Comparison of ENCODE assay signal across 9 mouse cellular contexts in the genomic region with DNA sequence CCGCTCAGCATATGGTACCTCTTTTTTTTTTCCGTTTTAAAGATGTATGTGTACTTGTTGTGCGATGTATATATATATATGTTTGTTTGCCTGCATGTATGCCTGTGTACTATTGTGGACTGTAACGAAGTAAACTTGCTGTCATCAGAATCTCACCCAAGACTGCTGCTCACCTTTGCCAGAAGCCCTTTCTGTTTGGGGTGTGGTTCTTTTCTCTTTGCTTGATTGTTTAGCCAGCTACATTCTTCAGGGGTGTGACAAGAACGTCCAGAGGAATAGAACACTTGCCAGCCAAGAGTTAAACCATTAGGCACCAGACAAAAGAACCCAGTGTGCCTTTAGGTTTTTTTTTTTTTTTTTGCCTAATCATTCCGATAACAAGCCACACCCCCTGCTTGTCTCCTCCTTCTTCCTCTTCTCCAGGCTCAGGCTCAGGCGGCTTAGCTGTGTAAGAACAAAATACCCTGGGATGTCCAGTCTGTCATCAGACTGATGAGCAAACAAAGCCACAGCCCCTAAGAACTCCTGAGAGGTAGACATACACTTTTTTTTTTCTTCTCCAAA. TPM values are rescaled to one million over a fixed set of nuclear protein-coding genes. Genes with fewer than 3 reads are reported as not detected.
A peak's percentile ranks its signal among the peaks of the same experiment; 100 is the strongest.
DNase-seq lines count a peak whose midpoint lies in the region; ATAC-seq and TF ChIP-seq lines count a peak whose summit lies in the region.
"Had no signal": no experiment of that assay in that cellular context is flagged by ENCODE, and none has a peak within 500 bp of the region (broad histone marks: within the 10 kb centered on the region; RNA-seq: fewer than 3 reads in every experiment).

No protein-coding gene starts in this region.

- no peaks in the 10 kb centered on the region for H3K27me3 ChIP-seq in forebrain, embryonic 11.5 days (ENCODE audit: control insufficient read depth, insufficient read depth, low read length)
- H3K27me3 ChIP-seq in forebrain, embryonic 15.5 days: no peaks in the 10 kb centered on the region
- H3K27me3 ChIP-seq in embryonic facial prominence, embryonic 13.5 days: no peaks in the 10 kb centered on the region
- H3K27me3 ChIP-seq in intestine, postnatal 0 days (replicated peaks; ENCODE audit: control insufficient read depth, insufficient read depth, low read length): no peaks in the 10 kb centered on the region
- H3K27me3 ChIP-seq: Patski had no signal

- no peak overlapping the region for H3K4me3 ChIP-seq in forebrain, embryonic 11.5 days (ENCODE audit: low read depth, low read length)
- H3K4me3 ChIP-seq in forebrain, embryonic 15.5 days: no peak overlapping the region
- no peak overlapping the region for H3K4me3 ChIP-seq in embryonic facial prominence, embryonic 13.5 days
- H3K4me3 ChIP-seq in intestine, postnatal 0 days (ENCODE audit: low read depth, low read length): 0 out of 2 replicates have a peak overlapping the region, but pooled peaks have one; percentile 1

- no peak overlapping the region for H3K4me2 ChIP-seq in forebrain, embryonic 11.5 days (ENCODE audit: low read depth, low read length, severe bottlenecking)
- H3K4me2 ChIP-seq in forebrain, embryonic 15.5 days (replicated peaks): no peak overlapping the region
- H3K4me2 ChIP-seq in embryonic facial prominence, embryonic 13.5 days: 0 out of 2 replicates have a peak overlapping the region, but pooled peaks have one; percentile 2
- H3K4me2 ChIP-seq in intestine, postnatal 0 days (replicated peaks; ENCODE audit: low read depth): peak overlapping the region; percentile 48

- H3K9me3 ChIP-seq in forebrain, embryonic 11.5 days (ENCODE audit: control insufficient read depth, low read length): no peaks in the 10 kb centered on the region
- no peaks in the 10 kb centered on the region for H3K9me3 ChIP-seq in forebrain, embryonic 15.5 days
- H3K9me3 ChIP-seq in embryonic facial prominence, embryonic 13.5 days: no peaks in the 10 kb centered on the region
- H3K9me3 ChIP-seq in intestine, postnatal 0 days (ENCODE audit: control insufficient read depth): no peaks in the 10 kb centered on the region

- H3K36me3 ChIP-seq in forebrain, embryonic 11.5 days (ENCODE audit: control insufficient read depth, insufficient read depth, low read length): no peaks in the 10 kb centered on the region
- no peaks in the 10 kb centered on the region for H3K36me3 ChIP-seq in forebrain, embryonic 15.5 days
- H3K36me3 ChIP-seq in embryonic facial prominence, embryonic 13.5 days: no peaks in the 10 kb centered on the region
- H3K36me3 ChIP-seq in intestine, postnatal 0 days (ENCODE audit: control insufficient read depth, insufficient read depth): no peaks in the 10 kb centered on the region

- DNase-seq in forebrain, embryonic 11.5 days (ENCODE audit: low spot score): no peak
- peak; percentile 57 for DNase-seq in CD4-positive helper T cell, adult 2 months (ENCODE audit: low read depth, low spot score)
- no peak for DNase-seq in layer of hippocampus, adult 18-20 months (ENCODE audit: low spot score in 2 of 2)

- no peak overlapping the region for H3K9ac ChIP-seq in forebrain, embryonic 11.5 days (ENCODE audit: low read length)
- no peak overlapping the region for H3K9ac ChIP-seq in forebrain, embryonic 15.5 days (replicated peaks)
- no peak overlapping the region for H3K9ac ChIP-seq in embryonic facial prominence, embryonic 13.5 days
- H3K9ac ChIP-seq in intestine, postnatal 0 days (ENCODE audit: low read depth, low read length): no peak overlapping the region

- TF ChIP-seq CTCF in intestine, postnatal 0 days (IDR thresholded peaks at IDR 0.05; ENCODE audit: low read depth): no peak

- 0 out of 2 replicates have a peak, but pooled peaks have one; percentile 21 for ATAC-seq in forebrain, embryonic 11.5 days (replicated peaks; ENCODE audit: low FRiP score)
- no peak; the same call in 1 of the 2 replicates for ATAC-seq in forebrain, embryonic 15.5 days (replicated peaks)
- no peak for ATAC-seq in embryonic facial prominence, embryonic 13.5 days (ENCODE audit: insufficient number of reproducible peaks, insufficient read depth, low FRiP score, low TSS enrichment, low read depth)
- peak; percentile 31 for ATAC-seq in intestine, postnatal 0 days
- ATAC-seq in megakaryocyte progenitor cell, adult 5-6 weeks (replicated peaks; ENCODE audit: poor library complexity): peak; percentile 73
- no peak for ATAC-seq in erythroid progenitor cell, adult 5-6 weeks (replicated peaks; ENCODE audit: low FRiP score, poor library complexity, severe bottlenecking)
- ATAC-seq: Patski had no signal

- H3K27ac ChIP-seq in forebrain, embryonic 11.5 days (ENCODE audit: low read depth, low read length): no peak overlapping the region
- no peak overlapping the region for H3K27ac ChIP-seq in forebrain, embryonic 15.5 days (replicated peaks)
- H3K27ac ChIP-seq in embryonic facial prominence, embryonic 13.5 days: no peak overlapping the region
- no peak overlapping the region for H3K27ac ChIP-seq in intestine, postnatal 0 days (ENCODE audit: low read depth, low read length)

- 29% methylated on average over 7 of the region's 7 CpGs for WGBS in forebrain, embryonic 11.5 days
- WGBS in forebrain, embryonic 15.5 days: 19% methylated on average over 7 of the region's 7 CpGs
- 30% methylated on average over 7 of the region's 7 CpGs for WGBS in embryonic facial prominence, embryonic 13.5 days
- 41% methylated on average over 7 of the region's 7 CpGs for WGBS in intestine, postnatal 0 days

- peaks cover 8% of the 10 kb centered on the region; the same call in 1 of the 2 replicates for H3K4me1 ChIP-seq in forebrain, embryonic 11.5 days (replicated peaks; ENCODE audit: control insufficient read depth, insufficient read depth, low read length)
- H3K4me1 ChIP-seq in forebrain, embryonic 15.5 days: peaks cover 10% of the 10 kb centered on the region; the same call in 1 of the 2 replicates
- peaks cover 21% of the 10 kb centered on the region for H3K4me1 ChIP-seq in embryonic facial prominence, embryonic 13.5 days
- no peaks in the 10 kb centered on the region for H3K4me1 ChIP-seq in intestine, postnatal 0 days (replicated peaks; ENCODE audit: control insufficient read depth, insufficient read depth, low read length)

RNA-seq across cellular contexts. Expression of gene Snx10, which starts 20.5 kb away (rescaled TPM):
- polyA plus RNA-seq in forebrain, embryonic 11.5 days (2014; fragmentation: Nextera tagmentation; extraction: Ambion mirVana): 40.1 and 41.4 TPM in 2 replicates
- 52.9 and 61.7 TPM in 2 replicates for polyA plus RNA-seq in forebrain, embryonic 15.5 days (2015; fragmentation: Nextera tagmentation; extraction: Ambion mirVana)
- polyA plus RNA-seq in embryonic facial prominence, embryonic 13.5 days (2015; fragmentation: Nextera tagmentation; extraction: Ambion mirVana): 13.0 and 14.2 TPM in 2 replicates
- polyA plus RNA-seq in intestine, postnatal 0 days (2015; fragmentation: Nextera tagmentation; extraction: Ambion mirVana): 8.4 and 10.1 TPM in 2 replicates
- 66.9 and 67.8 TPM in 2 replicates for total RNA-seq in megakaryocyte progenitor cell, adult 5-6 weeks (2015)
- 54.1 and 55.1 TPM in 2 replicates for total RNA-seq in megakaryocyte progenitor cell, adult 5-6 weeks (2017)
- total RNA-seq in erythroid progenitor cell, adult 5-6 weeks (2015; ENCODE audit: low replicate concordance): 9.7 and 21.4 TPM in 2 replicates
- total RNA-seq in erythroid progenitor cell, adult 5-6 weeks (2017; ENCODE audit: low replicate concordance): 12.0 and 13.5 TPM in 2 replicates
- total RNA-seq in layer of hippocampus, adult 18-20 months (2021): 100 to 1,000 TPM; 101 to 110 TPM

Comparison
In these comparisons a context has a peak if more than half of its experiments do, and no peak if none do; other contexts are left out.
1. ATAC-seq: peak in forebrain, embryonic 11.5 days (single experiment), intestine, postnatal 0 days (single experiment) and megakaryocyte progenitor cell, adult 5-6 weeks (single experiment); none in forebrain, embryonic 15.5 days (single experiment), embryonic facial prominence, embryonic 13.5 days (single experiment) and erythroid progenitor cell, adult 5-6 weeks (single experiment).
2. H3K4me2 ChIP-seq: peak in embryonic facial prominence, embryonic 13.5 days (single experiment) and intestine, postnatal 0 days (single experiment); none in forebrain, embryonic 11.5 days (single experiment) and forebrain, embryonic 15.5 days (single experiment).